Comparison of ENCODE assay signal across 22 mouse cellular contexts in genomic region chr12:113124726-113125125, GRCm38 (mm10). TPM values are rescaled to one million over a fixed set of nuclear protein-coding genes. Genes with fewer than 3 reads are reported as not detected.
DNase-seq lines count a peak whose midpoint lies in the region; ATAC-seq and TF ChIP-seq lines count a peak whose summit lies in the region.
"Had no signal": no experiment of that assay in that cellular context is flagged by ENCODE, and none has a peak within 500 bp of the region (broad histone marks: within the 10 kb centered on the region; RNA-seq: fewer than 3 reads in every experiment).

No protein-coding gene starts in this region.

- no peak for TF ChIP-seq POLR2A in cerebellum, adult 2 months (IDR thresholded peaks at IDR 0.05; ENCODE audit: borderline replicate concordance, insufficient read depth, low read length)

- WGBS in heart, embryonic 10.5 days = 61% methylated on average over 6 of the region's 6 CpGs
- WGBS in limb, embryonic 15.5 days = 76% methylated on average over 6 of the region's 6 CpGs
- WGBS in limb, embryonic 10.5 days = 87% methylated on average over 6 of the region's 6 CpGs
- WGBS in liver, postnatal 0 days (ENCODE audit: insufficient replicate concordance) = 73% methylated on average over 6 of the region's 6 CpGs
- WGBS in cerebellum, adult 2 months = 88% methylated on average over 6 of the region's 6 CpGs

- no peak for TF ChIP-seq CTCF in liver, postnatal 0 days (IDR thresholded peaks at IDR 0.05; ENCODE audit: low read depth)
- no peak for TF ChIP-seq CTCF in cerebellum, adult 2 months (IDR thresholded peaks at IDR 0.05; ENCODE audit: borderline replicate concordance, insufficient read depth, low read depth, low read length)

- H3K4me1 ChIP-seq in heart, embryonic 10.5 days = peaks cover 12% of the 10 kb centered on the region
- H3K4me1 ChIP-seq in limb, embryonic 15.5 days = no peaks in the 10 kb centered on the region; the same call in 1 of the 2 replicates
- H3K4me1 ChIP-seq in limb, embryonic 10.5 days = no peaks in the 10 kb centered on the region
- no peaks in the 10 kb centered on the region for H3K4me1 ChIP-seq in liver, postnatal 0 days (ENCODE audit: insufficient read depth)
- no peaks in the 10 kb centered on the region for H3K4me1 ChIP-seq in cerebellum, adult 2 months (ENCODE audit: control insufficient read depth, insufficient read depth, low read length)
- H3K4me1 ChIP-seq: embryonic facial prominence, embryonic 12.5 days; hindbrain, embryonic 13.5 days; kidney, embryonic 15.5 days; neural tube, embryonic 13.5 days had no signal

- H3K9ac ChIP-seq in limb, embryonic 15.5 days = no peak overlapping the region
- no peak overlapping the region for H3K9ac ChIP-seq in liver, postnatal 0 days (replicated peaks)
- H3K9ac ChIP-seq: embryonic facial prominence, embryonic 12.5 days; hindbrain, embryonic 13.5 days; kidney, embryonic 15.5 days; neural tube, embryonic 13.5 days had no signal

- peak overlapping the region; percentile 69 for H3K27ac ChIP-seq in heart, embryonic 10.5 days
- H3K27ac ChIP-seq in limb, embryonic 15.5 days = peak overlapping the region; percentile 11; the same call in 1 of the 2 replicates
- no peak overlapping the region for H3K27ac ChIP-seq in limb, embryonic 10.5 days
- no peak overlapping the region for H3K27ac ChIP-seq in liver, postnatal 0 days (ENCODE audit: low read depth)
- no peak overlapping the region for H3K27ac ChIP-seq in cerebellum, adult 2 months (ENCODE audit: insufficient read depth, low read length)
- H3K27ac ChIP-seq: embryonic facial prominence, embryonic 12.5 days; hindbrain, embryonic 13.5 days; kidney, embryonic 15.5 days; neural tube, embryonic 13.5 days had no signal

- no peak for DNase-seq in heart, embryonic 10.5 days (ENCODE audit: low spot score)
- no peak for DNase-seq in heart, adult 18-20 months
- DNase-seq in limb, embryonic 10.5 days (ENCODE audit: low spot score) = no peak
- peak; percentile 14 for DNase-seq in heart, postnatal 4 days
- no peak for DNase-seq in liver, postnatal 0 days
- no peak for DNase-seq in cerebellum, adult 2 months
- DNase-seq: adrenal gland, postnatal 14 days; cerebellum, adult 18-20 months; lung, postnatal 36 days had no signal

- no peaks in the 10 kb centered on the region for H3K9me3 ChIP-seq in heart, embryonic 10.5 days
- no peaks in the 10 kb centered on the region for H3K9me3 ChIP-seq in limb, embryonic 15.5 days
- H3K9me3 ChIP-seq in limb, embryonic 10.5 days (replicated peaks) = no peaks in the 10 kb centered on the region
- no peaks in the 10 kb centered on the region for H3K9me3 ChIP-seq in liver, postnatal 0 days (ENCODE audit: low read length)
- H3K9me3 ChIP-seq: embryonic facial prominence, embryonic 12.5 days; hindbrain, embryonic 13.5 days; kidney, embryonic 15.5 days; neural tube, embryonic 13.5 days had no signal

- no peak for TF ChIP-seq EP300 in liver, postnatal 0 days (IDR thresholded peaks at IDR 0.05; ENCODE audit: low read depth)

- no peak for ATAC-seq in limb, embryonic 15.5 days (ENCODE audit: insufficient number of reproducible peaks, low FRiP score, low TSS enrichment, low read depth)
- ATAC-seq in liver, postnatal 0 days = 0 out of 2 replicates have a peak, but pooled peaks have one; percentile 27
- ATAC-seq: activated CD4-positive, CD25-positive, alpha-beta regulatory T cell, adult 4 months; forebrain, embryonic 16.5 days; Patski had no signal

- no peak overlapping the region for H3K4me3 ChIP-seq in heart, embryonic 10.5 days
- no peak overlapping the region for H3K4me3 ChIP-seq in limb, embryonic 15.5 days
- no peak overlapping the region for H3K4me3 ChIP-seq in limb, embryonic 10.5 days
- no peak overlapping the region for H3K4me3 ChIP-seq in liver, postnatal 0 days (ENCODE audit: low read depth, low read length)
- no peak overlapping the region for H3K4me3 ChIP-seq in cerebellum, adult 2 months (replicated peaks; ENCODE audit: insufficient read depth, low read depth, low read length)
- H3K4me3 ChIP-seq: embryonic facial prominence, embryonic 12.5 days; hindbrain, embryonic 13.5 days; kidney, embryonic 15.5 days; neural tube, embryonic 13.5 days had no signal

- no peak overlapping the region for H3K4me2 ChIP-seq in limb, embryonic 15.5 days
- H3K4me2 ChIP-seq in liver, postnatal 0 days (ENCODE audit: low read depth, low read length) = no peak overlapping the region
- H3K4me2 ChIP-seq: embryonic facial prominence, embryonic 12.5 days; hindbrain, embryonic 13.5 days; kidney, embryonic 15.5 days; midbrain, embryonic 11.5 days; neural tube, embryonic 13.5 days had no signal

- no peaks in the 10 kb centered on the region for H3K27me3 ChIP-seq in heart, embryonic 10.5 days (ENCODE audit: insufficient read depth, poor library complexity, severe bottlenecking)
- H3K27me3 ChIP-seq in limb, embryonic 15.5 days = no peaks in the 10 kb centered on the region
- H3K27me3 ChIP-seq in limb, embryonic 10.5 days (ENCODE audit: low read depth, poor library complexity, severe bottlenecking) = no peaks in the 10 kb centered on the region
- no peaks in the 10 kb centered on the region for H3K27me3 ChIP-seq in liver, postnatal 0 days (ENCODE audit: insufficient read depth, low read length)
- H3K27me3 ChIP-seq in cerebellum, adult 2 months (ENCODE audit: control insufficient read depth, insufficient read depth, low read length) = no peaks in the 10 kb centered on the region
- H3K27me3 ChIP-seq: embryonic facial prominence, embryonic 12.5 days; hindbrain, embryonic 13.5 days; kidney, embryonic 15.5 days; neural tube, embryonic 13.5 days; Patski had no signal

- peaks cover 100% of the 10 kb centered on the region for H3K36me3 ChIP-seq in heart, embryonic 10.5 days
- H3K36me3 ChIP-seq in limb, embryonic 15.5 days = peaks cover 98% of the 10 kb centered on the region
- H3K36me3 ChIP-seq in limb, embryonic 10.5 days = peaks cover 100% of the 10 kb centered on the region
- H3K36me3 ChIP-seq in liver, postnatal 0 days (replicated peaks; ENCODE audit: insufficient read depth, low read length) = peaks cover 88% of the 10 kb centered on the region

RNA-seq across cellular contexts. Expression of gene Crip2, which starts 15.3 kb away (rescaled TPM):
- 956 and 1,505 TPM in 2 replicates for polyA plus RNA-seq in heart, embryonic 10.5 days (2016; fragmentation: Nextera tagmentation; extraction: Ambion mirVana)
- total RNA-seq in heart, adult 18-20 months (2021) = 1,000 to 10,000 TPM; 1,463 to 1,557 TPM
- polyA plus RNA-seq in limb, embryonic 15.5 days (2015; fragmentation: Nextera tagmentation; extraction: Ambion mirVana) = 113 and 182 TPM in 2 replicates
- 58.8 and 63.8 TPM in 2 replicates for polyA plus RNA-seq in limb, embryonic 10.5 days (2016; fragmentation: Nextera tagmentation; extraction: Ambion mirVana)
- 1,000 to 10,000 TPM; 1,189 to 1,285 TPM for total RNA-seq in heart, postnatal 4 days (2021)
- 65.1 and 67.4 TPM in 2 replicates for polyA plus RNA-seq in liver, postnatal 0 days (2015; fragmentation: Nextera tagmentation; extraction: Ambion mirVana)
- polyA plus RNA-seq in cerebellum, adult 2 months (2012; rRNA removed) = 66.2 and 67.0 TPM in 2 replicates

RNA-seq across cellular contexts. Expression of gene Crip1, which starts 21.4 kb away (rescaled TPM):
- 511 and 613 TPM in 2 replicates for polyA plus RNA-seq in heart, embryonic 10.5 days (2016; fragmentation: Nextera tagmentation; extraction: Ambion mirVana)
- total RNA-seq in heart, adult 18-20 months (2021) = 100 to 1,000 TPM; 191 to 201 TPM
- polyA plus RNA-seq in limb, embryonic 15.5 days (2015; fragmentation: Nextera tagmentation; extraction: Ambion mirVana) = 560 and 613 TPM in 2 replicates
- polyA plus RNA-seq in limb, embryonic 10.5 days (2016; fragmentation: Nextera tagmentation; extraction: Ambion mirVana) = 48.7 and 61.0 TPM in 2 replicates
- 100 to 1,000 TPM; 301 to 312 TPM for total RNA-seq in heart, postnatal 4 days (2021)
- 174 and 181 TPM in 2 replicates for polyA plus RNA-seq in liver, postnatal 0 days (2015; fragmentation: Nextera tagmentation; extraction: Ambion mirVana)
- polyA plus RNA-seq in cerebellum, adult 2 months (2012; rRNA removed) = 44.5 and 55.5 TPM in 2 replicates

RNA-seq across cellular contexts. Expression of gene Mta1, which starts 26.6 kb away (rescaled TPM):
- polyA plus RNA-seq in heart, embryonic 10.5 days (2016; fragmentation: Nextera tagmentation; extraction: Ambion mirVana) = 12.0 and 17.5 TPM in 2 replicates
- total RNA-seq in heart, adult 18-20 months (2021) = 10 to 100 TPM; 43.9 to 46.2 TPM
- polyA plus RNA-seq in limb, embryonic 15.5 days (2015; fragmentation: Nextera tagmentation; extraction: Ambion mirVana) = 10.6 and 12.9 TPM in 2 replicates
- 22.9 and 25.9 TPM in 2 replicates for polyA plus RNA-seq in limb, embryonic 10.5 days (2016; fragmentation: Nextera tagmentation; extraction: Ambion mirVana)
- 10 to 100 TPM; 55.2 to 61.3 TPM for total RNA-seq in heart, postnatal 4 days (2021)
- 3.6 and 3.9 TPM in 2 replicates for polyA plus RNA-seq in liver, postnatal 0 days (2015; fragmentation: Nextera tagmentation; extraction: Ambion mirVana)
- 60.4 and 61.4 TPM in 2 replicates for polyA plus RNA-seq in cerebellum, adult 2 months (2012; rRNA removed)

RNA-seq across cellular contexts. Expression of gene Tedc1, which starts 31.5 kb away (rescaled TPM):
- polyA plus RNA-seq in heart, embryonic 10.5 days (2016; fragmentation: Nextera tagmentation; extraction: Ambion mirVana) = 32.7 and 33.5 TPM in 2 replicates
- total RNA-seq in heart, adult 18-20 months (2021) = under 1 TPM; 0.31 to 0.89 TPM
- polyA plus RNA-seq in limb, embryonic 15.5 days (2015; fragmentation: Nextera tagmentation; extraction: Ambion mirVana) = 25.4 and 28.5 TPM in 2 replicates
- 49.4 and 60.2 TPM in 2 replicates for polyA plus RNA-seq in limb, embryonic 10.5 days (2016; fragmentation: Nextera tagmentation; extraction: Ambion mirVana)
- 10 to 100 TPM in 1 of 2 experiments, 1 to 10 TPM in 1; 9.4 to 10.3 TPM for total RNA-seq in heart, postnatal 4 days (2021)
- polyA plus RNA-seq in liver, postnatal 0 days (2015; fragmentation: Nextera tagmentation; extraction: Ambion mirVana) = 3.9 and 4.6 TPM in 2 replicates
- polyA plus RNA-seq in cerebellum, adult 2 months (2012; rRNA removed) = 1.1 and 1.6 TPM in 2 replicates

RNA-seq across cellular contexts. Expression of gene Tex22, which starts 50.4 kb away (rescaled TPM):
- polyA plus RNA-seq in heart, embryonic 10.5 days (2016; fragmentation: Nextera tagmentation; extraction: Ambion mirVana) = not detected in 2 replicates
- total RNA-seq in heart, adult 18-20 months (2021) = not detected
- 0.19 TPM in 1 of 2 replicates, not detected in the other for polyA plus RNA-seq in limb, embryonic 15.5 days (2015; fragmentation: Nextera tagmentation; extraction: Ambion mirVana)
- polyA plus RNA-seq in limb, embryonic 10.5 days (2016; fragmentation: Nextera tagmentation; extraction: Ambion mirVana) = 0.18 and 0.21 TPM in 2 replicates
- total RNA-seq in heart, postnatal 4 days (2021) = under 1 TPM in 1 of 2 experiments, not detected in 1; 0.29 TPM
- not detected in 2 replicates for polyA plus RNA-seq in liver, postnatal 0 days (2015; fragmentation: Nextera tagmentation; extraction: Ambion mirVana)
- polyA plus RNA-seq in cerebellum, adult 2 months (2012; rRNA removed) = 0.25 and 0.30 TPM in 2 replicates
- total RNA-seq: common myeloid progenitor, adult 5-6 weeks; liver, adult 2 months had no signal
- polyA plus RNA-seq: C2C12; forebrain, embryonic 16.5 days; hindbrain, embryonic 13.5 days; intestine, embryonic 14.5 days; kidney, embryonic 15.5 days; midbrain, embryonic 11.5 days; neural tube, embryonic 13.5 days; Patski had no signal

Comparison
In these comparisons a context has a peak if more than half of its experiments do, and no peak if none do; other contexts are left out.
1. H3K27ac ChIP-seq: peak in heart, embryonic 10.5 days (single experiment) and limb, embryonic 15.5 days (single experiment); none in limb, embryonic 10.5 days (single experiment), liver, postnatal 0 days (single experiment) and cerebellum, adult 2 months (single experiment).